Mouse (Mus musculus) adrenal gland, adult 2 months (tissue): ENCODE data around the gene Kdm6b. TPM values are rescaled to one million over a fixed set of nuclear protein-coding genes. Genes with fewer than 3 reads are reported as not detected.

Experiments
- DNase-seq: peaks from one replicate; pipeline ENCODE4 v3.0.0; 2021
- polyA plus RNA-seq: library from polyadenylated mRNA; depleted of rRNA; stranded (reverse); fragments of >200 nt; gene quantifications from 2 replicates; pipeline ENCODE4 v1.2.3, GENCODE M21; 2012
- total RNA-seq, 2 experiments: library from RNA; stranded (reverse); gene quantifications; 2 replicates each; pipeline ENCODE4 v1.2.3; 2021

Gene Kdm6b
- total and polyA plus RNA-seq, 3 experiments = 18.7 to 41.5 (median 31.4) TPM

DNA sequence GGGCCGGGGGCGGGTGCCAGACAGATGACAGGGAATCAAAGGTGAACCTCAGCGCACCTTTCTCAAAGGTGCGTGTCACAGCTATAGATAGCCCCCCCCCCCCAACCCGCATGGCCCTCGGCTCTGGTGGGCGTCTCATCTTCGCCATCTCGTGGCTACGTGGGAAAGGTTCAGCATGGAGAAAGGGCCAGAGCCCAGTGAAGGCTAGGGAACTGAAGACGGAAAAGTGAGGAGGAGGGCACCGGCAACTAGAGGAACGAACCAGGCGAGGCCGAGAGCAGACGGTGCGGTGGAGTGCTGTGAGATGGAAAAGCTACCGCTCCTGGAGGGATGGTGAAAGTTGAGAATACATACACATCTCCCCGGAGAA is 6.0 kb upstream of the Kdm6b start:
- DNase-seq = peak; percentile 52

DNA sequence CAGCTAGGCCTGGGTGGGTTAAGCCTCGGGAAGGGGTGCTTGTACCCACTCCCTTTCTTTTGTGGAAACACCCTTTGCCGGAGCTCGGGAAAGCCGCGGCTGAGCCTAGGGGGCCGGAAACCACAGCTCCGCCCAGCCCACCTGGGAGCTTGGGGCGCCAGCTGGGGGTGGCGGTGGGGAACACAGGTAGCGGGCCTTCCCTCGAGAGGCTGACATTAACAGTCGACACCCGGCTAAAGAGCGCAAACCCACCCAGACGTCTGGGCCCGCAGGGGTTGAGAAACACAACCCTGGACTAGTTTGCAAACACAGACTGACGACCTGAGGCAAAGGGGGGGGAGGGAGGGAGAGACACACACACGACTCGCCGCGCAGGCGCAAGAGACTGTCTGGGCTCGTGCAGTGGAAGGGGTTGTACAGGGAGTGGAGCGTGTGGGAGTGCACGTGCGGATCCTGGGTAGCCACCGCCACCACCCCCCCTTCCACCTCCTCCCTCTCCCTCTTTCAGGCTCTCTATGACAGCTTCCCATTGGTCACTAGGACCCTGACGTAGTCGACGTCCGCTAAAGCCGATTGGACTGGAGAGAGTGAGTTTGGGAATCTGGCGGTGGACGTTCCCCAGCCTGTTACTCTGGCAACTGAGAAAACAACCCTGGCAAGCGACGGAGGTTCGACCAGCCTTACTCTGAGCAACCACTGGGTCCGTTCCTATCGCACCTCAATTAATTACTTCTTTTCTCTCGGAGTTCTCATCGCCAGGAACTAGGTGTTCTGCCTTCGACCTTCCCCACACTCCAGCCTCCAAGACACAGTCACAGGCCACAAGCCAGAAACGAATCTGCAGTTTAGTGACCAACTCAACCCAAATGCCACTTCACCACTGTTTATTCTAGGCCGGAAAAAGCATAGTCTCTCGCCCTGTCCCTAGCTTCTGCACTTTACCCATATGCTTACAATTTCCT is 5.3 kb upstream of the Kdm6b start:
- DNase-seq = peak; percentile 97

DNA sequence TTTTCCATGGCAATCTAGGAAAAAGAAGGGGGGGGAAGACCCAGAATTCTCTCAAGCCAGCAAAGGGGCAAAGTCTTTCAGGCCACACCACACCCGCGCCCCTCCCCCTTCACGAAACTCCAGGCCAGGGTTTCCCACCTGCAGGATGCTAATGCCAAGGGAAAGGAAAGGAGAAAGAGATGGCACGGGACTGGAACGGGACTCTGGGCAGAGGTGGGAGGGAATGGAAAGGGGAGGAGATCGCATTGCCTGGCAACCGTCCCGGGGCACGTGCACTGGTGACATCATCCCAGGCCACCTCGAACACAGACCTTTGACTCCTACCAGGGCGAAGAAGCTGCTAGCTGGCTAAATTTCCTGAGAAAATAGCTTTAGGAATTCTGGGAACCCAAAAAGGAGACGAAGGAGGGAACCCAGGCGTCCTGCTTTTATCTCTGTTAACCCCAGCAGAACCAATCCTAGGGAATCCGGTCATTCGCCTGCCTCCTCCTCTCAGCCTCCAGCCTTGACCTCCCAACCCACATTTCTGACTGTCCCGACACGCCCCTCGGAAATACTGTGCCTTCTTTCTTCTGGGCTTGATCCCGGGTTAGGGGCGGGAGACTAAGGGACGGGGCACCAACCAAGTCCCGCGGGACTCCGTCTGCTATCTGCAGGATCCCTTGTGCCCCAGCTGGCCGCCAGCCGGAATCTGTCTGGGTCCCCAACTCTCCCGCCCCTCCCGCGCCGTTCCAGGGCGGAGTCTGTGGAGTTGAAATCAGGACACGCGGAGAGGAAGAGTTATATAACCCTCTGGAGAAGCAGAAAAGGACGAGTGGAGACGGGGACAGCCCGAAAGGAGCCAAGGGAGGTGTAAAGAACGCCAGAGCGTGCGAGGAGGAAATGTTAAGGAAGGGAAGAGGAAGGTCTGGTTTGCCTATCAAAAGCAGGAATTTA is 4.2 kb upstream of the Kdm6b start:
- peak; percentile 97 for DNase-seq

DNA sequence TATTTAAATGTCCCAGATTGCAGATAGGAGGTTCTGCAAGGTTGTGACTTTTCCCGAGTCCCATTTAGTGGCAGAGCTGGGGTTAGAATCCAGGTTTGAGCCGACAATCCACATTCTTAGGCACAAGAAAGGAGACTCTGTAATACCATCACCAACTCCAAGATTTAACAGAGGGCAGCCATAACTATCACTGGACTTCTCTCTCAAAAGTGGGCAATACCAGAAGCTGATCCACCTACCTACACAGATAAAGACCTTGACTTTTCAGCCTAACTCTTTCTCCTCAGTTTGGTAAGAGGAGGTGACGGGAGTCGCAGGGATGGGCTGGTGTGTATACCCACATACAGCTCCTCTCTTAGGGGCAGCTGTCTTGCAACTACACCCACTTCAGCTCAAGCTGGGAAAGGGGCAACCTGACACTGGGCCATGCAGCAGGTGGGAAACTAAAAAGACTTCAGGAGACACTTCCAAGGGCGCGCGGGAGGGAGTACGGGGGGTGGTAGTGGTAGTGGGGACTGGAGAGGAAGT is 3.5 kb upstream of the Kdm6b start:
- DNase-seq = no peak

DNA sequence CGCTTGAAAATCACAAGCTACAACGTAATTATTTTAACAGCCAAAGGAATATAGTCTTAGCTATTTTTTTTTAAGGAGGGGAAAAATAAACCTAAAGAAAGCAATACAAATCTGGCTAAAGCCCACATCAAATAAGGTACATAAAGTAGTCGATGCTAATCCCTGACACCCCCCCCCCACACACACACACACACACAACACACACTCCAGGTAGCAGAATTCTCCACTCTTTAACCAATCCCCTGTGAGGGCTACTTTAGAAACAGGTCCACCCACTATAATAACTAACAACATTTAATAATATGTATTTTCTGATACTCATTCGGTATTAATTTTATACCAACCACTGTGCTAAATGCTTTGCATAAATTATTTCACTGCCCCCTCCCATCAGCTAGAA is 3.0 kb upstream of the Kdm6b start:
- no peak for DNase-seq

DNA sequence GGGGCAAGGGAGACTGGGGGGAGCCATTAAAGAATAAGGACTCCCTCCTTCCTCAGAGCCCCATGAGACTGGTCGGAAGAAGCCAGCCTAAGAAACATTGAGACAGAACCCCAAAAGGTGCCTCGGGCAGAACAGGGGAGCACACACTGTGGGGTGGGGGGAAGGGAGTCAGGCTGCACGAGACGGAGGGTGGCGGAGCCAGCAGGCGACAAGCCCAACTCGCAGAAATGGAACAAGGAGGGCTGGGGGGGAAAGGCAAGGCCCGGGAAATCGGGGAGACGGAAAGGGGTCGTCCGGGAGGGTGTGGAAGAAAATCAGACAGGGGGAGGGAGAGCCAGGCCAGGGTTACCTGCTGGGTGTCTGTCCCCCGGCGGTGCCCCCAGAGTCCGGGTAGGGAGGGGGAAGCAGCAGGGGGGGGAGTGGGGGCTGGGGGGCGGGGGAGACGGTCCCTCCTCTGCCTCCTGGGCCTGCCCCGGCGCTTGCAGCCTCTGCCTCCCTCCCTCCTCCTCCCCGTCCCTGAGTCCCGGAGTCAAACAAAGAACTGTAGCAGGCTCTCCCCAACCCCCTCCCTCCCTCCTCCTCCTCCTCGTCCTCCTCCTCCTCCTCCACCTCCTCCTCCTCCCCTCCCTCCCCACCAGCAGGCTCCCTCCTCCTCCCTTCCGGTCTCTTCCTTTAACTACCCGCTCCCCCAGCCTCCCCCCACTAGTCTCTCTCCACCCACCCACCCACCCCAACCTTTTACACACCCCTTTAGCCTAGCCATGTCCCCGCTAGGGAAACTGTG is 2.4 kb upstream of the Kdm6b start:
- peak; percentile 74 for DNase-seq

DNA sequence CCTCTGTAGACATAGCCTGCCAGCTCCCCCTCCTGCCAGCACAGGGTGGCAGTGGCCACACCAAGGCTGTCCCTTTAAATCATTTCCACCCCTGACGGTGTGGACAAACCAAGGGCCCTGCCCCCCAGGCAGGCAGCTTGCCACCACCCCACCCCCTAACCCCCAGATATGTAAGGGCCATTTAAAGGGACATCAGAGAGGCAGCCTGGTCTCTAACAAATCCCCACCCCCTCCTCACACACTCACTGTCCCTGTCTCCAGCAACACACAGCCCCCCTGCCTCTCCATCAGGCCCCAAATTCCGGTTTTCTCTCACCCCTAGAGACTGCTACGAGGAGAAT is 1.8 kb upstream of the Kdm6b start:
- DNase-seq = peak; percentile 81

DNA sequence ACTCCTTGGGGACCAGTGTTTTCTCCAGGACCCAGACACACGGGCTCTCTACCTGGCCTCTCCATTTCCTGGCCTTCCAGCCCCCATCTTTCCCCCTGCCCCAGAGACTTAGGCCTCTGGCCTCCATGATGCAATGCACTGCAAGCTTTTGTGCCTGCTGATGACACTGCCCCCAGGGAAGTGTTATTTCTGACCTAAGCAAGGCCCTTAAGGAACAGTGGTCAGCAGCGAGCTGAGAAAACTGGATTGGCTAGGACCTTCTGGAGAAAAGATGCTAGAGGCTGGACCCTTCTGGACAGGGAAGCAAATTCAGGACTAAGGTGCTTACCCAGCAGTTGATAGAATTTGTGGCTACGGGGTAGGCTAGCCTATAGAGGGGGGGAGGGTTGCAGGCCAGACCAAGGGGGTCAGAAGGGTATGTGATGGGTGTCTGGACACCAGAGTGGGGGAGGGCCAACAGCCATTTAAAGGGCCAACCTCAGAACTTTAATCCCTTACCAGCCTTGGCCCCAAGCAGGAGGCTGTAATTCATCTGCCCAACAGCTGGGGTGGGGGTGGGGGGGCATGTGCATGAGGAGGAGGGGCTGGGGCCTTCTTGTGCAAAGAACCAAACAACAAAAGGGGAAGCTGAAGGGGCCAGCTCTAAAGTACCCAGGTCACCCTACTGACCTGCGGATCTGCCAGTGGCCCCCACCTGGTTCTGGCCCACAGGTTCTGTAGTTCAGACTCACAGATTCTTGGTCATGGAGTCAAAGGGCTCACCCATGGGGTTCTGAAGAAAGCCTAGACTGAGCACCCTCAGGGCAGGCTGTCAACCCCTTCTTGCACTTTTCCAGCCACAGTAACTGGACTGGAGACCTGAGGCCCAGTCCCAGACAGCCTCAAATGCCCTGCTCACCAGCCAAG is 1.2 kb upstream of the Kdm6b start:
- no peak for DNase-seq

DNA sequence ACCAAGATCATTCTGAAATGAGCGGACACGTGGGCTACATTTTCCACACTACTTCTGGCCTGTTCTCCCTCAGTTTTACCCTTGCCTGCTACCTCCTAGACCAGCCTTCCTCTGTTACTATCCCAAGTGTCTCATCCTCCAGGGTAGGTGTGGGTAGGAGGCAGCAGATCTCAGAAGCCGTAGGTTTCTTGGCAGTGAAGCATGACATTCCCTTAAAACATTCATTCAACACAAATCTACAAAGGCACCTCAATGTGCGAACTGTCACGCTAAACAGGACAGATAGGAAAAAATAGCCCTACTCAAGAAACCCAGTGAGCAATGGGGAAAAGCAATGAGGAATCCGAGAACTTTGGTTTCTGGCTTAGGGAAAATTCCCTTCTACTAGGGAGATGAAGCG is 927 bp downstream of the Kdm6b start:
- DNase-seq = no peak

DNA sequence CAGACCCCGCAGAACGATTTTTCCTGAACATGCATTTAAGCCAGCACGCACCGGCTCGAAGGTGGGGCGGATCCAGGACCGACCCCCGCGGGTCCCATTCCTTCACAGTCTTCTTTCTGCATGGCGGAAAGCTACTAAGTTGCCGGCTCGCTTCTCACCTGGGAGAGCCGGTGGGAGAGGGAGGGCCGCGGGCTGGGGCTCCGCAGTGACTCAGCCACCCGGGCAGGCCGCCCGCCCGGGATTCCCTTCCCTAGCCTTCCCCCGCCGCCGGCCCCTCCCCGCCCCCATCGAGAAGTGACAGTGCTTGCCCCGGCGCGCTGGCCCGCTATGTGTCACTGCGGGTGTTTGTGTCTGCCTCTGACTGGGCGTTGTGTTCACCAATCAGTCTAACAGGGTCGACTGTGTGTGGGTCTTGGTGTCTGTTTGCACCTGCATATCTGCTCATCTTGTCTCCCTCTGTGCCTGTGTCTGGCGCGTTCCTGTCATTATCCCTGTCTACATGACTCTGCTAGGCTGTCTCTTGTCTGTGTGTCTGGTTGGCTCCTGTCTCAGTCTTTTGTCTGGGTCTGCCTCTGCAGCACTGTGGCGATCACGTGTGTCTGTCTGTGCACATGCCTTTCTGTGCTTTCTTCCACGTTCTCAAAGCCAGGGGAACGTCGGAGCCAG is 1.8 kb downstream of the Kdm6b start:
- peak; percentile 94 for DNase-seq

DNA sequence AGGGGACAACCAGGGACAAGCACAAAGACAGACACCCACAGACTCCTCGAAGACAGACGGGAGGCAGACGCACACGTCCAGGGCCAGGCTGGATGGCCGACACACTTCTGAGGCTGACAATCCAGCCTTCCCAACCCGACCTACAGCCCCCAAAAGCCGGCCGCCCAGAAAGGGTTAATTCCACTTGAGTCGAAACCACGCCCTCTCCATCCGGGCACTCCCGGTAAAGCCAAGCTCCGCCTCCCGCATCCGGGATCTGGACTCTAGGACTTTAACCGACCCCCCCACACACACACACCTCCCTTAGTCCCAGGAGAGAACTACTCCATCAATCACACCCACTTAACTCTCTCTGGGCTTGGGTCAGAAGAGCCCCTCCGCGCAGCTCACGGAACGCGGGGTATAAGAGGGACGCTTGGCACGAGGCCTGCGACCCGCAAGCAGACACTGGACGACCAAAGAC is 2.4 kb downstream of the Kdm6b start:
- DNase-seq = peak; percentile 96

DNA sequence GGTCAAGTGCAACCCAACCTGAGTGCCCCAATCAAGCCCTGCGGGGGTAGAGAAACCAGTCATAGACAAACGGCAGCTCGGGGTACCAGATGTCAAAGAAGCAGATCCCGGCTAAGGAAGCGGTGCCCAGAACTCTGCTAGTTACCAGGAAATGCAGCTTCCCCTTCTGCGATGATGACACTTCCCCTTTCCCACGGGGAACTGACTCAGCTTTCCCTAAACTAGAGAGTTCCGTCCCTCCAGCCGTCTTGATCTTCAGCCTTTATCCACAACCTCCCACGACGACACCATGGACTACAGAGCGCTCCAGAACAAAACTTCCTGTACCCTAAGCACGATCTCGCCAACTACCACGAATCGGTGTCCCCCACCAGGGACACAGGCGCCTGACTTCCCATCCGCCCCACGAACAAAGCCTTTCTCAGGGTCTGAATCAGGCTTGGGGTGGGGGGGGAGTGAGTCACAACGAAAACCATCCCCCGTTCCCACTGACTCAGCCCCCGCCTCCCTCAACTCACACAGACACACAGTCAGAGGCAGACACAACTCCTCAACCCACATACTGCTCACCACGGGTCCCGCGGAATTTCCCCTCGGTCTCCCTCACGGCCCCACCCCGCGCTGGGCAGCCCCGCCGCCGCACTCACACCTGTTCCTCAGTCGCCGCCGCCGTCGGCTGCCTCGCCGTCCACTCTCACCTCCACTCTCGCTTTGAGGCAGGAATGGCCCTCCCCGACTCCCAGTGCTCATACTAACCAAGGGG is 3.0 kb downstream of the Kdm6b start:
- DNase-seq = peak; percentile 88

DNA sequence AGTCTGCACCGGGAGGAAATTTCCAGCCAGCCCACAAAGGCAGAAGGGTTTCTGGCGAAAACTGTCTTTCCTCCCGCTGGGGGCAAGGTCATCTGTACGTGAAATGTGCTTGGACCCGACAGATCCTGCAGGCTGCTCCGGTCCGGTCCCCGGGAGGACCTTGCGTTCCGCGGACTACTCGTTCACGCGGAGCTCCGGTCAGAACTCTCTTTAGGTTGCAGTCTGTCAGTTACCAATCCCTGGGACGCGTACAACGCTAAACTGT is 3.5 kb downstream of the Kdm6b start:
- no peak for DNase-seq

DNA sequence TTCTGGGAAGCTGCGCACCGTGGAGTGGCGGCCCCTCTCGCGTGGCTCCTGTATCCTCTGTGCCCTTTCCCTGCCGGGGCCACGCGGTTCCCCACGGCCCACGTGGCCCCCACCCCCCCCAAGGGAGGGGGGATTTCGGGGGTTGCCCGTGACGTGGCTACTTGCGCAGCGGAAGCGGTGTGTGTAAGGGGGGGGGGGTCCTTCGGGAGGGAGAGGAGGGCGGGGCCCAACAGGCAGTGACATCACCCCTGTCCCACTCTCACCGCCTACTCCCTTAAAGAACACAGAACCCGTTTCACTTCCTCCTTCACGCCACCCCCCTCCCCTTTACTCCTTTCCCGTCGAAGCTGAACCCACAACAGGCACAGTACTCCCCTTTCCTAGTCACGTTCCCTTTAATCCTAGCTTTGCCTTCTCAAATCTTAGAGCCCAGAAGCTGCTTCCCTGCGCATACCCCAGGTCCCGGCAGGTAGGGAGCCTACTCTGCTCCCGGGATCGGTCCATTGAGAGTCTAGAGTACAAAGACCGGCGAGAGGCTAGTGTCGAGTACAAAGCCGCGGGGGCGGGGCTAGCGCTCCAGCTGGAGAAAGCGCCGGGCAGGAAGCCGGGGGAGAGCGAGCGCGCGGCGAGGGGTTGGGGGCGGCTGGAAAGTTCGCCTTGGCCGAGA is 4.0 kb downstream of the Kdm6b start:
- peak; percentile 92 for DNase-seq

DNA sequence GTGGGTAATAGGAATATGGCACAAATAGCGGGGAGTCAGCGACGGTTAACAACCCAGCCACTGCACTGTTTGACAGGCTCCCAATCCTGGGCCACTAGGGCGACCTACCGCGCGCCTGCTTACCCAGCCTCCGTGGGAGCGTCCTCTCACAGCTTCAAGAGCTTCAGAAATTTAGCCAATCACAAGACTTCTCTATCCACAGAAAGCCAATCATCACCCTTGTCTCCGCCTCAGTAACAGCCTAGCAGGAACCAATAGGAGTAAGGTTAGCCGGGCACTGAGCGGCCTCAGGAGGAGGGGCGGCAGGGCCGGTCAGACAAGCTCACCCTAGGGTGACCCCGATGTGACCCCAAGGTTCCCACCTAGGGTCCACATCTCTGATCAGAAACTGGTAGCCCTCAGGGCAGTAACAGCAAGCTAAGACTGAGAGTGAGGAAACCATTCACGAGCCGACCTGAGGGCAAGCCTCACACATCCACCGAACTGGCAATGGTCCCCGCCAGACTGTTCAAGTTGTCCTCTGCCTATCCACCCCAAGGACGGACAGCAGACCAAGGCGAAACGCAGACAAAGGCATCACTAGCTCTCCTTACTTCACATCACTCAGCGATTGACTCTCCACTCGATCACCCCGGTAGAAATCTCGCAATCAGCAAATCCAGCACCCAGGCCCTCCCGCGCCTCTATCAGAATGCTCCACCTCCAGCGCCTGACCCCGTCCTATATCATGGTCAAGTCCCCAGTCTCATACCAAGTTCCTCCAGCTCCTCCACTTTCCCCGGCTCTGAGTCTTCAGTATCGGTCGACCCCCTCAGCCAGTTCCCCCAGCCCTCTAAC is 4.7 kb downstream of the Kdm6b start:
- DNase-seq = peak; percentile 92

DNA sequence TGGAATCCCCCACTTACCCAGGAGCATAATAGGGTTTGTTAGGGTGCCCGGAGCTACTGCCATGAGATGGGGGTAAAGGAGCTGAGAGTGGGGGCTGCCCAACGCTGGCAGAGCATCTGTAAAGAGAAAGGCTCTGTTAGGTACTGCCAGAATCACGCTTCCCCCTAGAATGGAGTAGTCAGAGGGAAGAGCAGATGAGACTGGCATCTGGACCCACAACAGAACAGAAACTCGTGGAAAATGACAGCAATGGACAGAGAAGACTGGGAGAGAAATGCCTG is 5.8 kb downstream of the Kdm6b start:
- no peak for DNase-seq

DNA sequence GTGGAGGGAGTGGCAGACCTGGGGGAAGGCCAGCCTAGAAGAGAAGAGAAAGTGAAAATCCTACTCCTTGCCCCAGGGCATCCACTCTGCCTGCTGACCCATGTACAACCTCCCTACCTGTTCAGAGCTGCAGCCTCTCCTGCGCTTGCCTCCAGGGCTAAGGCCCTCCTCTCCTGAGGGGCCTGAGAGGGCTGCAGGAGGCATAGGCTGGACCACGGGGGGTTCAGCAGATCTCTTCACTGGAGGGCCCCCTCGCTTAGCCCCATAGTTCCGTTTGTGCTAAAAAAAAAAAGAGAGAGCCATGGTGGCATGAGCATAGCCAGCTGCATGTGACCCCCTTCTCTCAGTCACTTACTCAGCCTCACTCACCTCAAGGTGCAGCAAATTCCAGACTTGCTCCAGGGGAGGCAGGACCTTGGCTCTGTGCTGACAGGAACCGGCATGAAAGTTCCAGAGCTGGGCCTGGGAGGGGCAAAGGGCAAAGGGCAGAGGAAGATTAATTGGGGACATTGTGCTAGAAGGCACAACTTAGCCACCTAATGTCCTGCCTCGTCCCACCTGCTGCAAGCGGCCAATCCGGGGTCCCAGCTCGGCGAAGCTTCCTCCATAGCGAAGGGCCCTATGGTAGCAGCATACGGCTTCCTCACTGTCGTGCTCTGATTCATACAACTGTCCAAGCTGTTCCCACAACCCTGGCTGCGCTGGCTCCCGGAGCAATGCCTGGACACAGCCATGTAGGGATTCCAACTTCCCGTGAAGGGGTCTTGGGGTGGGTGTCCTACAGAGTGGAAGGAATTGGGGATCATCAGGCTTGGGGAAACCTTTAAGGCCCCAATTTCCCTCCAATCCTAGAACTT is 6.4 kb downstream of the Kdm6b start:
- no peak for DNase-seq
